Mouse (Mus musculus): ENCODE results near the gene Csnk1g2. TPM values are rescaled to one million over a fixed set of nuclear protein-coding genes. Genes with fewer than 3 reads are reported as not detected.

Csnk1g2 gene
- polyA plus RNA-seq, 1 experiment = 206 TPM

DNA sequence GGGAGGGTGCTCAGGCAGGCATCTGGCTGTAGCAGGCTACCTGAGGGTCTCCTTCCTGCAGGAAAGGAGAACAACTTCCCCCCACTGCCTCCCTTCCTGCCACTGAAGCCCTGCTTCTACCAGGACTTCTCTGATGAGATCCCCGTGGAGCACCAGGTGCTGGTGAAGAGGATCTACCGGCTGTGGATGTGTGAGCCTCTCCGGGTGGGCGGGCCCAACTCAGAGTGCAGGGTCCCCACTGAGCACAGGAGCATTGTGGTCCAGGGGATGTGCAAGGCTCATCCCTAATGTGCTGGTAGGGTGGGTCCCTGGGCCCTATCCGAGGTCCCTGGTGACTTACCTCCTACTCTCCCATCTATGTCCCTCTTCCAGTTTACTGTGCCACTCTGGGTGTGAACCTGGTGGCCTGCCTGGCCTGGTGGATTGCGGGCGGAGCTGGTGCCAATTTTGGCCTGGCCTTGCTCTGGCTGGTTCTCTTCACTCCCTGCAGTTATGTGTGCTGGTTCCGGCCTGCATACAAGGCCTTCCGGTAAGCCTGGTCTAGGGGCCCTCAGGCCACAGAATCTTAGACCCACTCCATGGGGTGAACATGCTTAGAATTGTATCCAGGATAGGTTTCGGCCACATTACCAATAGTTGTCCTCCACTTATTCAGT, 13.2 kb upstream of the Csnk1g2 start:
- H3K4me3 ChIP-seq (ENCODE audit: extremely low read depth, insufficient read depth, insufficient read length) = no peak overlapping the region
- peaks cover 60% of the 10 kb centered on the region for H3K4me1 ChIP-seq (ENCODE audit: control insufficient read depth, insufficient read depth, insufficient read length)
- H3K27me3 ChIP-seq (ENCODE audit: control insufficient read depth, insufficient read depth, low read length) = no peaks in the 10 kb centered on the region
- WGBS = 91% methylated on average over 10 of the region's 10 CpGs
- no peak for DNase-seq (ENCODE audit: low read depth in 1 of 2, low spot score in 2 of 2)
- TF ChIP-seq CTCF (IDR thresholded peaks at IDR 0.05; ENCODE audit: extremely low read depth, insufficient read depth, insufficient read length, insufficient replicate concordance) (no peak), POLR2A (IDR thresholded peaks at IDR 0.05; ENCODE audit: low read depth, low read length) (no peak)
- peak overlapping the region; percentile 83 for H3K27ac ChIP-seq (ENCODE audit: insufficient read depth, low read length)
- peaks cover 17% of the 10 kb centered on the region for H3K36me3 ChIP-seq (ENCODE audit: control insufficient read depth, insufficient read depth, low read length)

DNA sequence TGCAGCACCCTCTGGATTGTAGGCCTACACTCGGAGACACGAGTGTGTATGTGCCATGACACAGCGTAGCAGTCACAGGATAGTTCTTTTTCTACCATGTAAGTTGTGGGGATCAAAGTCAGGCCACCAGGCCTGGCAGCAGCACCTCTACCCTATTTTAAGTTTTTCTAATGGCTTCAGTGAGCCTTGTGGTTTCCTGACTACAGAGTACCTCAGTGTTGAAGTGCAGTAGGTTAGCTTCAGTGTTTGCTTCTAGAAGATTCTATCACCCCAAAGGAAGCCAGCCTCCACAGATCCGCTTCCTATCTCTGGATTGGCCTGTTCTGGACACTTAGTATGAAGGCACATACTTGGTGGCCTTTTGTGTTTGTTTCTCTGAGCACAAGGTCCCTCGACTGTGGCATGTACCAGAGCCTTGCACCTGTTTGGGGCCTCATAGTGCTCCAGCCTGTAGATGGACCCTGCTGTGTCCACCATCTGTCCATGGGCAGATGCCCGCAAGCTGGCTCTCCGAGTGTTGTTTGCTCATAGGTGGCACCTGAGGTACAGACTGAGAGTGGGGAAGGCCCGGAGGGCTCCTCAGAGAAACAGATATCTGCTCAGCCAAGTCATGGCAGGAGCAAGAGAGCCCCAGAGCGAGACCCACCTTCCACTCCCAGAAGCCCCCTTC, 12.4 kb upstream of the Csnk1g2 start:
- 54% methylated on average over 9 of the region's 9 CpGs for WGBS
- H3K4me1 ChIP-seq (ENCODE audit: control insufficient read depth, insufficient read depth, insufficient read length) = peaks cover 53% of the 10 kb centered on the region
- no peak for DNase-seq (ENCODE audit: low read depth in 1 of 2, low spot score in 2 of 2)
- H3K36me3 ChIP-seq (ENCODE audit: control insufficient read depth, insufficient read depth, low read length) = peaks cover 23% of the 10 kb centered on the region
- no peak for TF ChIP-seq POLR2A (IDR thresholded peaks at IDR 0.05; ENCODE audit: low read depth, low read length)
- no peak for TF ChIP-seq CTCF (IDR thresholded peaks at IDR 0.05; ENCODE audit: extremely low read depth, insufficient read depth, insufficient read length, insufficient replicate concordance)
- H3K27ac ChIP-seq (ENCODE audit: insufficient read depth, low read length) = peak overlapping the region; percentile 83
- H3K27me3 ChIP-seq (ENCODE audit: control insufficient read depth, insufficient read depth, low read length) = no peaks in the 10 kb centered on the region
- H3K4me3 ChIP-seq (ENCODE audit: extremely low read depth, insufficient read depth, insufficient read length) = no peak overlapping the region

GRCm38 (mm10) chr10:80611024-80611423, 11.6 kb upstream of the Csnk1g2 start:
- peak in 1 of 2 experiments; percentile 69 for DNase-seq (ENCODE audit: low read depth in 1 of 2, low spot score in 2 of 2)
- Histone ChIP-seq H3K4me1 (ENCODE audit: control insufficient read depth, insufficient read depth, insufficient read length) (peaks cover 53% of the 10 kb centered on the region), H3K27ac (ENCODE audit: insufficient read depth, low read length) (peak overlapping the region; percentile 83), H3K27me3 (ENCODE audit: control insufficient read depth, insufficient read depth, low read length) (no peaks in the 10 kb centered on the region), H3K36me3 (ENCODE audit: control insufficient read depth, insufficient read depth, low read length) (peaks cover 28% of the 10 kb centered on the region), H3K4me3 (ENCODE audit: extremely low read depth, insufficient read depth, insufficient read length) (no peak overlapping the region)
- TF ChIP-seq POLR2A (IDR thresholded peaks at IDR 0.05; ENCODE audit: low read depth, low read length) = no peak
- TF ChIP-seq CTCF (IDR thresholded peaks at IDR 0.05; ENCODE audit: extremely low read depth, insufficient read depth, insufficient read length, insufficient replicate concordance) = peak; percentile 73; the same call in 1 of the 2 replicates
- whole genome bisulfite sequencing = 23% methylated on average over 4 of the region's 4 CpGs

GRCm38 (mm10) chr10:80611905-80612304, 10.7 kb upstream of the Csnk1g2 start:
- no peak for TF ChIP-seq POLR2A (IDR thresholded peaks at IDR 0.05; ENCODE audit: low read depth, low read length)
- no peak for TF ChIP-seq CTCF (IDR thresholded peaks at IDR 0.05; ENCODE audit: extremely low read depth, insufficient read depth, insufficient read length, insufficient replicate concordance)
- Histone ChIP-seq H3K4me3 (ENCODE audit: extremely low read depth, insufficient read depth, insufficient read length) (no peak overlapping the region), H3K27ac (ENCODE audit: insufficient read depth, low read length) (peak overlapping the region; percentile 83), H3K4me1 (ENCODE audit: control insufficient read depth, insufficient read depth, insufficient read length) (peaks cover 45% of the 10 kb centered on the region), H3K27me3 (ENCODE audit: control insufficient read depth, insufficient read depth, low read length) (no peaks in the 10 kb centered on the region), H3K36me3 (ENCODE audit: control insufficient read depth, insufficient read depth, low read length) (peaks cover 21% of the 10 kb centered on the region)
- WGBS = 73% methylated on average over 3 of the region's 3 CpGs
- DNase-seq (ENCODE audit: low read depth in 1 of 2, low spot score in 2 of 2) = no peak

DNA sequence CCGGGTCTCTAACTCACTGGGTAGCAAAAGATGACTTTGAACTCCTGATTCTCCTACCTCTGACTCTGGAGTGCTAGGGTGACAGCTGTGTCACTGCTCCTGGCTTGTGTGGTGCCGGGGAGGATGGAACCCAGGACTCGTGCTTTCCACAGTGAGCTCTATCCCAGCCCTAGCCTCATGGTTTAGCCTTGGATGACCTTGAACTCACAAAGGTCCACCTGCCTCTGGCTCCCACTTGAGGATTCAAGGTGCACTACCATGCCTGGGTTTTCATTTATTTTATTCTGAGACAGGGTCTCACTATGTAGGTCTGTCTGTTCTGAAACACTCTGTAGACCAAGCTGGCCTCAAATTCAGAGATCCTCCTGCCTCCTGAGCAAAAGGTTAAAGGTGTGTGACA, 8.8 kb upstream of the Csnk1g2 start:
- peaks cover 41% of the 10 kb centered on the region; the same call in 1 of the 2 replicates for H3K4me1 ChIP-seq (ENCODE audit: control insufficient read depth, insufficient read depth, insufficient read length)
- no peak for DNase-seq (ENCODE audit: low read depth in 1 of 2, low spot score in 2 of 2)
- H3K27ac ChIP-seq (ENCODE audit: insufficient read depth, low read length) = no peak overlapping the region
- 92% methylated on average over 3 of the region's 3 CpGs for WGBS
- no peak for TF ChIP-seq CTCF (IDR thresholded peaks at IDR 0.05; ENCODE audit: extremely low read depth, insufficient read depth, insufficient read length, insufficient replicate concordance)
- no peak for TF ChIP-seq POLR2A (IDR thresholded peaks at IDR 0.05; ENCODE audit: low read depth, low read length)
- H3K27me3 ChIP-seq (ENCODE audit: control insufficient read depth, insufficient read depth, low read length) = no peaks in the 10 kb centered on the region
- H3K36me3 ChIP-seq (ENCODE audit: control insufficient read depth, insufficient read depth, low read length) = peaks cover 13% of the 10 kb centered on the region; the same call in 1 of the 2 replicates
- no peak overlapping the region for H3K4me3 ChIP-seq (ENCODE audit: extremely low read depth, insufficient read depth, insufficient read length)

DNA sequence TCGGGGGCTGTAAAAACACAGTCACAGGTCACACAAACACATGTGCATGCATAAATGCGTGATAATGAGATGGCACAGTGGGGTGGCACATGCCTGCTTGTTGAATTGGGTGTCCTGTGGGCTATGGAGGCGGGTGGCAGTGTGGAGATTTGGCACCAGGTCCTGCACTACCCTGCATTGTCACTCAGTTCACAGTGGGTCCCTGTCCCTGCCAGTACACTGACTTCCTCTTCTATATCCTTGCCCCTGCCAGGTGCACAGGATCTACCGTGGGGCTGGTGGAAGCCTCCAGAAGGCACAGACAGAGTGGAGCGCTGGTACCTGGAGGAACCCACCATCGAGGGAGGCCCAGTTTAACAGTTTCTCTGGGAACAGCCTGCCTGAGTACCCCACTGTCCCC, 8.3 kb upstream of the Csnk1g2 start:
- 51% methylated on average over 6 of the region's 6 CpGs for WGBS
- Histone ChIP-seq H3K4me1 (ENCODE audit: control insufficient read depth, insufficient read depth, insufficient read length) (peaks cover 37% of the 10 kb centered on the region; the same call in 1 of the 2 replicates), H3K36me3 (ENCODE audit: control insufficient read depth, insufficient read depth, low read length) (peaks cover 11% of the 10 kb centered on the region; the same call in 1 of the 2 replicates), H3K27me3 (ENCODE audit: control insufficient read depth, insufficient read depth, low read length) (no peaks in the 10 kb centered on the region), H3K4me3 (ENCODE audit: extremely low read depth, insufficient read depth, insufficient read length) (no peak overlapping the region), H3K27ac (ENCODE audit: insufficient read depth, low read length) (no peak overlapping the region)
- TF ChIP-seq CTCF (IDR thresholded peaks at IDR 0.05; ENCODE audit: extremely low read depth, insufficient read depth, insufficient read length, insufficient replicate concordance) = no peak
- no peak for TF ChIP-seq POLR2A (IDR thresholded peaks at IDR 0.05; ENCODE audit: low read depth, low read length)
- no peak for DNase-seq (ENCODE audit: low read depth in 1 of 2, low spot score in 2 of 2)
